Mouse (Mus musculus) testis, postnatal 10 days (tissue): ENCODE results near the gene Ncapd2.

Experiments
- DNase-seq: peaks from one replicate; pipeline ENCODE4 v3.0.0; 2021; ENCODE audit warnings: low spot score

Ncapd2 gene

DNA sequence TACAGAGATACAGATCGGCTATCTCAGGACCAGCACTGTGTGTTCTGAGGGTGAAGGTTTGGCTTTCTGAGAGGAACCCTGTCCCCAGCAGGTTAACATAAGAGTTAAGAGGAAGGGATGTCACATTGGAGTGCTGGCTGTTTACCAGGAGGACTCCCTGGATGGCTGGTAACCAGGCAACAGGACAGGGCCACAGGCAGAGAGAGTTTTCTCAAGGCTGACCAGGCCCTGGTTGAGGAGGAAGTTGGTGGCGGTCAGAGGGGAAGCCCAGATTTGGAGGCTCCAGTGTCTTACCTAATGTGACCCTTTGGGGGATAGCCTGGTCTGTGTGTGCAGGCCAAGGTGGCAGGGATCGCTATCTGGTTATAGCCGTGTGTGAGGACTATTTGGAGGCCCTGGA, 44.7 kb downstream of the Ncapd2 start:
- peak; percentile 66 for DNase-seq

DNA sequence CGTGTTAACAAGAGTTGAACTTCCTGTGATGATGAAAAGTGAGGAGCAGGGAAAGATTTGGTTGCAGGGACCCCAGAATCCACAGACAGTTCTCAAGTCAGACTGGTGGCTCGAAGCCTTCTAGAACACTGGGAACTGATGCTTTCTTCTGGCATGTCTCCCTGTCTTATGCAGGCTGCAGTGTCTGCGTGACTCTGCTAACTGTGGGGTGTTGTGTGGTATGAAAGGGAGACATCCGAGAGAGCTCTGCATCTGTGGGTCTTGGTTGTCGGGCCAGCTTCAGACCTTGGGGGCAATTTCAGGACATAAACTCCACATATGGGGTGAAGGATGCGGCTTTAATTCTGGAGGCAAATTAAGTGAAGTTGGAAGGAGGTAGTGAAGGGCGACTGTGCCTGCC, 45.4 kb downstream of the Ncapd2 start:
- no peak for DNase-seq

DNA sequence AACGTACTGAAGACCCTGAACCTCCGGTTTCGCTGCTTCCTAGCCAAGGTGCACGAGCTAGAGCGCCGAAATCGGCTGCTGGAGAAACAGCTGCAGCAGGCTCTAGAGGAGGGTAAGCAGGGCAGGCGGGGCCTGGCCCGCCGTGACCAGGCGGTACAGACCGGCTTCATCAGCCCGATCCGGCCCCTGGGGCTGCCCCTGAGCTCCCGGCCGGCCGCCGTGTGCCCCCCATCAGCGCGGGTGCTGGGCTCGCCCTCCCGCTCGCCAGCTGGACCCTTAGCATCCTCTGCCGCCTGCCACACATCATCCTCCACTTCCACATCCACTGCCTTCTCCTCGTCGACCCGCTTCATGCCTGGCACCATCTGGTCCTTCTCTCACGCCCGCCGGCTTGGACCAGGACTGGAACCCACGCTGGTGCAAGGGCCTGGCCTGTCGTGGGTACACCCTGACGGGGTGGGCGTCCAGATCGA, 46.0 kb downstream of the Ncapd2 start:
- DNase-seq = peak; percentile 61

DNA sequence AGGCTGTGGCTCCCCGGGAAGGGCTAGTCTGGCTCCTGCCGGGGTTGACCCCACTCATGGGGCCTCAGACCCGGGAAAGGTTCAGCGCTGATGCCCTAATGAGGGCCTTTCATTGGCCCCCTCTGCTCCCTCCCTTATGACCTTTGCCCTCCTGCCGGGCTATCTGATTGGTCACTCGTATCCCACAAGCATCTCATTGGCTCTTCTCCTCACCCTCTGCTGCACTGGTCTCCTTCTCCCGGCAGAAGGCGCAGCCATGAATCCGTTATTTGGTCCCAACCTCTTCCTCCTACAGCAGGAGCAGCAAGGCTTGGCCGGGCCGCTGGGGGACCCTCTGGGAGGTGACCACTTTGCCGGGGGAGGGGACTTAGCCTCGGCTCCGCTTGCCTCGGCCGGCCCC, 46.5 kb downstream of the Ncapd2 start, which contains the start of gene Iffo1:
TSS of gene Iffo1 (plus strand) at position 241 of the 400 bp plus-strand sequence.
- peak; percentile 89 for DNase-seq

DNA sequence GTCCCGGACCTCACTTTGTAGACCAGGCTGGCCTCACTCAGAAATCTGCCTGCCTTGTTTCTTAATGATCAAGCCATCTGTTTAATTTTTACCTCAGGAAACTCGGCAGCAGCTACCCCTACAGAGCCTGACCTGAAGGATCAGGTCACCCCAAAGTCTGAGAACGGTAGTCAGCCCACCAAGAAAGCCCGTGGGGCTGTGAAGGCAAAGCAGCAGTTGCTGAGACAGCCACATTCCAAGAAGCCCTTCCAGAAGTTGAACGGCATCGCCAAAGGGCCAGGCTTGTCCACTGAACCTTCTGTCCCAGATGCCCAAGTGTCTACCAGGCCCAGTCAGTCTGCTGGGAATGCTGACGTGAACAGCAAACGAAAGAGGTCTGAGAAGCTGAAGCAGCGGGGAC, 47.6 kb downstream of the Ncapd2 start:
- no peak for DNase-seq

DNA sequence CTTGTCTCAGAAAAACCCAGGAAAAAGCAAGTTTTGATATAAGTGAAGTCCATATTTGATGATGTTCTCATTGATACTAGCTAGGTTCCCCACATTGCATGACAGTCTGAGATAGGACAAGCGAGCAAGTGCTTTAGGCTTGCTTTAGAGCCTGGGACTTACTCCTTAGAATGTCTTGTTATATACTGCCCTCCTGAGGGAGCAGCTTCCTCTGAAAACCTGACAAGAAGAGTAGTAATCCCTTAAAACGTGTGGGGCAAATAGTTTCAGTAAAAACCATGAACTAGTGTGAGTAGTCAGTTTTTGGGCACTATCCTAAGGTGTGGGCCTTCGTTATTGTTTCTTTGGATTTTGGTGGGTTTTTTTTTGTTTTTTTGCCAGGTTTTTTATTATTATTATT, 48.4 kb downstream of the Ncapd2 start:
- no peak for DNase-seq

DNA sequence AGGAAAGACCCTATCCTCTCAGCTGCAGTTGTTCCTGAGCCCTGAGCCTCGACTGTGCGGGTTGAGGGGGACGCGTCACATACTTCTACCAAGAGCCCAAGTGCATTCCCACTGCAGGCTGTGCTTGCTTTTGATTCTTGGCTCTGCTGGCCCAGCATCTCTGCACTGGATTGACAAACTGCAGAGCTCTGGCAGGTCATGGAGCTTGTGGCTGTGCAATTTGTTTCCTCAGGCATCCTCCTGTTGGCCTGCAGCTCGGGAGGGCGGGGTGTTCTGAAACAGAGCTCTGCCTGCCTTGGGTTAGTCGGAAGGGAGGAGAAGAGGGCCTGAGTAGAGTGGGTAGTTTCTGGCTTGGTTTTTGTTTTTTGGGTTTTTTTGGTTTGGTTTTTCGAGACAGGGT, 49.1 kb downstream of the Ncapd2 start:
- DNase-seq = no peak

DNA sequence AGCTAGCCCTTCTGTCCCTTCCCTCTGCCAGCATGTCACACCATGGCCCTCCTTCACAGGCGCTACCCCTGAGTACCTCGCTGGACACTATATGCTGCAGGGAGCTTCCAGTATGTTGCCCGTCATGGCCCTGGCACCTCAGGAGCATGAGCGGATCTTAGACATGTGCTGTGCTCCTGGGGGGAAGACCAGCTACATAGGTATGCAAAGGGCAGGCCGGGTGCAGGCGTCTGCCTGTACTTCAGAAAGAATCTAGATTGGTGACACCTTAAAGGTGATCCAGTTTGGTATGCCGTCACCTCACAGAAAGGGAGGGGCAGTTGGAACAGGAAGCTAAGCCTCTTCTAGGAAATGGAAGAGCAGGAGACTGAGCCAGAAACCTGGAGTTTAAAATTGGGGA, 51.8 kb downstream of the Ncapd2 start:
- DNase-seq = no peak

DNA sequence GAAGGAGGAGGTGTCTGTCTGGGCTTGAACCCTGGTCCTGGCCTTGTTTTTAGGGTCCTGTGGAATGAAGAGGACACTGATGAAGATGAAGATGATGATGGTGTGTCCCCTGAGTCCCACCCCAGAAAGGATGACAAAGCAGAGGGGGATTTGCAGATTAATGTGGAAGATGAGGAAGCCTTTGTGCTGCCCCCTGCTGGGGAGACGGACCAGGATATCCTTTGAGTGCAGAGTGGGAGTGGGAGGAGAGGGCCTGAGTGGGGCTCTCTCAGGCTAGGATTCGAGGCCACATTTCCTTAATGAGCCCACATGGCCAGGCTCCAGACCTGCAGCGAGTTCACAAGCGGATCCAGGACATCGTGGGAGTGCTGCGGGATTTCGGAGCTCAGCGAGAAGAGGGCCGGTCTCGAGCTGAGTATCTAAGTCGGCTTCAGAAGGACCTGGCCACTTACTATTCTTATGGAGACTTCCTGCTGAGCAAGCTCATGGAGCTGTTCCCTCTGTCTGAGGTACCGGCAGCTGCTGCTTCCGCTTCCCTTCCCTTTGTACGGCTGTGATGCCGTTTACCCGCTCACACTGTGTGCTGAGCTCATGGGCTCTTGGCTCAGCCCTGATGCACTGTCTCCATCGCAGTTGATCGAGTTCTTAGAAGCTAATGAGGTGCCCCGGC, 54.4 kb downstream of the Ncapd2 start:
- peak; percentile 72 for DNase-seq

DNA sequence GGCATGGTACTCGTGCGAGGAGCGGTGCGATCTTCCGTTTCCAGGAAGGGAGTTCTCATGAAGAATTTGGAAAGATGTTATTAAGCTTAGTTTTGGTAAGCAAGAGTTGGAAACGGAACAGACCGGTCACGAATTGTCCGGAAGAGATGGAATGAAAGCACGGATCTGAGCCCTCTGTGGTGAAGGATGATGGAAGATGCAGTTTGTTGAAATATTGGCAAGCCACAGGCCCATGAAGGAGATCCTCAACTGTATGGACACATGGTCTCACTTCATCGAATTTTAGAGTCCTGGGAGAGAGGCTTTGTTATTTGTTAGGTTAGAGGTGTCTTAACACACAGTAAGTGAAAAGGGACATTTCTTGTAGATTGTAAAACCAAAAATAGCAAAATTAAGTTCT, 59.0 kb downstream of the Ncapd2 start:
- DNase-seq = no peak

DNA sequence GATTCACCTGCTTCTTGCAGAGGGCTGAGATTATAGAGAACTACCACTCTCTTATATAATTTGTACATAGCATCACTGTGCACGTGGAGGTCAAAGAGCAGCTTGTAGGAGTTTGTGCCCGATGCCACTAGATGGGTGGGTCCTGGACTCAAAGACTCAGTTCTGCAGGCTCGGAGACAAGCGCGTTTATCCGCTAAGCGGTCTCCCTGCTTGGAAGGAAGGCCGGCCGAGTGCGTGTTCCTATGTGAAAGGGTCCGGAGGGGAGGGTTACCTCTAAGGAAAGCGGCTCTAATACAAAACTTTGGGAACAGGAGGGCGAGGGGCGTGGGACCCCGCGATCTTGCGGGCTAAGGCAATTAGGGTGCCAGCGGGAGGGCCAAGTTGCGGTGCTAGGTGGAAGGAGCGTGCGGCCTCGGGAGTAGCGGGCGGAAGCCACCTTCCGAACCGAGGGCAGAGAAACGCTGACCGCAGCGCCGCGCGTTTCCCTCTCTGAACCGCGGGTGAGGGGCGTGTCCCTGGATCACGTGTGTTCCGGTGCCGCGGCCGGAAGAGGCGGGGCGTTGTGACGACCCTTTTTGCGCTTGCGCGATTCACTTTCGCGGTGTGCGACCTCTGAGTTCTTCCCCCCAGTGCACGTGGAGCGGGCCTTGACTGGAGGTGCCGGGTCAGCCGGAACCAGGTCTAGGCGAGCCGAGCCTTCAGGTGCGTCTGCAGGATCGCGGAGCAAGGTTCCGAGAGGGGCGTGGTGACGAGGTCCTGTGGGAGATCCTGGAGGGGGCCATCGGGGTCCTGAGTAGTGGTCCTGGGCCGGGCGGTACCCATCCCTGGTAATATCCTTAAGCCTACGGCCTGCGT, 60.0 kb downstream of the Ncapd2 start, which contains the start of gene Nop2:
TSS of gene Nop2 (plus strand) at position 608 of the 855 bp plus-strand sequence.
- peak; percentile 94 for DNase-seq

DNA sequence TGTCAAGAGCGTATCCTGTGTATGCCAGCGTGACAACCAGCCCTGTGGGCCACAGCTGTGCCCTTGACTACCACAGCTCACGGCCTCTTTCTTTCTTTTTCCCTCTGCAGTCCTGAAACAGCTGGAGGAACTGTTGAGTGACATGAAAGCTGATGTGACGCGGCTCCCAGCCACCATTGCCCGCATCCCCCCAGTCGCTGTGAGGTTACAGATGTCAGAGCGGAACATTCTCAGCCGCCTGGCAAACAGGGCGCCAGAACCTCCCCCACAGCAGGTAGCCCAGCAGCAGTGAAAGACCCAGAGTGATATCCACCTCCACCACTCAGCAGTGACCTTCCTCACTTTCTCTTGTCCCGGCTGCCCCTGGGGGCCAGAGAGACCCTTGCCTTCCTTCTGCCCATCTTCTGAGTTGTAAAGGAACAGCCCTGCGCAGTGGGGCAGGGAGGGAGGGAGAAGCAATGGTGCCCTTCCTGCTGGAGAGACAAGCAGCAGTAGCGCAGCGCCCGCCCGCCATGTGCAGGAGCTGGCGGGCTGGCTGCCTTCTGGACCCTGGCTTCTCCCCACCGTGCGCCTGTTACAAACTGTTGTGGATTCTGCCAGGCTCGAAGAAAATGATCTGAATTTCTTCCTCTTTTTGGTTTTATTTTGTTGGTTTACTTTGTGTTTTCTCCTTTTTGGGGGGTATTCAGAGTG, 61.6 kb downstream of the Ncapd2 start:
- peak; percentile 53 for DNase-seq

DNA sequence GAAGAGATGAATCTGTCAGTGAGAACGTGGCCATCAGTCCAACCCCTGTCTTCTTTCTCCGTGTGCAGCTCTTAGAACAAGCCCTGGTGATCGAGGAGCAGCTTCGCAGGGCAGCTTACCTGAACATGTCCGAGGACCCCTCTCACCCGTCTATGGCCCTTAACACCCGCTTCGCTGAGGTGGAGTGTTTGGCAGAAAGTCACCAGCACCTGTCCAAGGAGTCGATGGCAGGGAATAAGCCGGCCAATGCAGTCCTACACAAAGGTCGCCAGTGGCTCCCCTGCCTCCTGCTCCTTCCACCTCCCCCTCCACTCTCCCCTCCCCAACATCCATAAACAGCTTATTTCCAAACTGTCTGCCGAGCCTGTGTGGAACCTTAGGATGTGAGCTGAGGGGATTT, 62.8 kb downstream of the Ncapd2 start:
- DNase-seq = no peak

DNA sequence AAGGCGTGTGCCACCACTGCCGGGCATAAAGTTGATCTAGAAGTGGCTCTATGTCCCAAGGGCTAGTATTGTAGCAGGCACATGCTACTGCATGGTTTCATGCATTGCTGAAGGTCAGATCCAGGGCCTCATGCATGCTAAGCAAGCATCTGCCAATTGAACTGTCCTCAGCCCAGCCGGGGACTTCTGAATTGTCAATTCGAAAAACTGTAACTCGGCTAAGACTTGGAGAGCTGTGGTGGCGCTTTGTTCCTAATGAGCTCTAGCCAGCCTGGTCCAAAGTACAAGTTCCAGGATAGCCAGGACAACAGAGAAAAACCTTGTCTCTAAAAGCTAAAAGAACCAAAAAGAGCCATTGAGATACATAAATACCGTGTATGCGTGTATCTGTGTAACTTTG, 72.1 kb downstream of the Ncapd2 start:
- DNase-seq = no peak
